Mouse (Mus musculus): Measurements from ENCODE around the gene Plppr3.

- no peak for TF ChIP-seq CTCF (IDR thresholded peaks at IDR 0.05; ENCODE audit: borderline replicate concordance, insufficient read depth, low read length)
- no peak for TF ChIP-seq POLR2A (IDR thresholded peaks at IDR 0.05; ENCODE audit: low read depth, low read length)
Measured at GRCm38 (mm10) chr10:79872862-79873261, 1.6 kb downstream of the Plppr3 start.
